Mouse (Mus musculus): Measurements from ENCODE around the gene Gm20388. TPM values are rescaled to one million over a fixed set of nuclear protein-coding genes. Genes with fewer than 3 reads are reported as not detected.

The Gm20388 gene
- polyA plus RNA-seq, 1 experiment, result 0.36 TPM

GRCm38 (mm10) chr8:121119635-121120455 lies 1209.2 kb downstream of the Gm20388 start:
- H3K9me3 ChIP-seq (ENCODE audit: control insufficient read depth, low read length), result peaks cover 23% of the 10 kb centered on the region
- peaks cover 99% of the 10 kb centered on the region for H3K27me3 ChIP-seq (ENCODE audit: control insufficient read depth)
- peaks cover 5% of the 10 kb centered on the region for H3K4me1 ChIP-seq (ENCODE audit: control insufficient read depth)
- no peaks in the 10 kb centered on the region for H3K36me3 ChIP-seq (ENCODE audit: control insufficient read depth)
- no peak overlapping the region for H3K4me3 ChIP-seq (replicated peaks)
- TF ChIP-seq GATA1 (IDR thresholded peaks at IDR 0.05; ENCODE audit: low read length) (no peak), TAL1 (IDR thresholded peaks at IDR 0.05; ENCODE audit: low read length) (no peak)

DNA sequence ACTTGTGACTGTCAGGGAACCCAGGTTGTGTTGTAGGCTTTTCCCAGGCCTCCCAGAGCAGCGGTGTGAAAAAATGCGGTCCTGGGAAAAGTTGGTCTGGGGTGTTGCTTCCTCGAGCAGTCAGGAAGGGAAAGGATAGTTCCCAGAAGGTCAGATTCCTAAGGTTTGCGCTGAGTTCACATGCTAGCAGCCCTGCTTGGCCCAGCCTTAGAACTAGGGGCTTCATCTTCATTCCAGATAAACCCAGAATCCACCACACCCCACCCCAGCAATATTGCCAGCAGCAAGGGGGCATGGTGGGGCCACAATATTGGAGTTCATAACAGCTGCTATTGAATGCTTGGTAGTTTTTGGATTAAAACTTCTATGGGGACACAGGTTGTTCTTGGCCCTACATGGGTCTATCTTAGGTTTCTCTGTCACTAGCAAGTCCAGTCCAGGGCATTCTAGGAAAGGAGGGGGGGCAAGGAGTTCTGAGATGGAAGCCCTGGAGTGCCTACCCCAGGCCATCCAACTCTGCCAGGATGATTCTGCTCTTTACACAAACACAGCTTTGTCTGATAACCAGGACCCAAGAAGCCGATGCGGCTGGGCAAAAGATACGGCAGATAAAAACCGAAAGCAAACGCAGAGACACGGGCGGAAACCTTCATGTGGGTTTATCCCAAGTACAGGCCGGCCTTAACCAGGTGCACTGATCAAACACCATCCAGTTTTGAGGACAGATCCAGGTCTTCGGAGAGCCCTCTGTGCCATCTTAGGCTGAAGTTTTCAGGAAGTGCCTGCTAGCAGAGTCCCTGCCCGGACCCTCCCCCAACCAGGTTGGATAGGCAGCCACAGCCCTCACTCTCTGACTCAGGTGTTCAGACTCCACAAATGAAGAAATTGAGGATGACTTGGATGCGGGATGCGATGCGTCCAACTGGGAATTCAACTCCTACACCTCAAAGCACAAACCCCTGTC lies 1210.1 kb downstream of the Gm20388 start:
- peaks cover 5% of the 10 kb centered on the region for H3K4me1 ChIP-seq (ENCODE audit: control insufficient read depth)
- H3K36me3 ChIP-seq (ENCODE audit: control insufficient read depth), result no peaks in the 10 kb centered on the region
- peaks cover 18% of the 10 kb centered on the region for H3K9me3 ChIP-seq (ENCODE audit: control insufficient read depth, low read length)
- H3K4me3 ChIP-seq (replicated peaks), result no peak overlapping the region
- TF ChIP-seq GATA1 (IDR thresholded peaks at IDR 0.05; ENCODE audit: low read length) (no peak), TAL1 (IDR thresholded peaks at IDR 0.05; ENCODE audit: low read length) (no peak)
- peaks cover 99% of the 10 kb centered on the region for H3K27me3 ChIP-seq (ENCODE audit: control insufficient read depth)

DNA sequence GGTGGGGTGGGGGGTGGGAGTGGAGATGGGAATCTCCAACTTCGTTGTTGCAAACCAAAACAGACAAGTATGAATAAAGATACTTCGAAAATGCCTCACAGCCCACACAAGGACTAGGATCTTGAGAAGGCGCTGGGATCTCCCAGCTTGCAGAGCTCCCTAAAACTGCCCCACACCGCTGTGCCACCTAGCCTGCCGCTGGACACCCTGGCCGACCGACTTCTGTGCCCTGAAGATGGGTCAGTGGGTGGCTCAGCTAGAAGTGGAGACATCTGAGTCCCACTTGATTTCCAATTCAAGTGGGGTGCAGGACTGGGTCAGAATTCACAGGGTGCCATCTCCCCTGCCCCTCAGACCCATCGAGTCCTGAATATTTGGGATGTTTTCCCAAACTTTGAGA lies 1211.1 kb downstream of the Gm20388 start:
- no peaks in the 10 kb centered on the region for H3K36me3 ChIP-seq (ENCODE audit: control insufficient read depth)
- H3K4me1 ChIP-seq (ENCODE audit: control insufficient read depth), result no peaks in the 10 kb centered on the region
- peaks cover 11% of the 10 kb centered on the region for H3K9me3 ChIP-seq (ENCODE audit: control insufficient read depth, low read length)
- TF ChIP-seq TAL1 (IDR thresholded peaks at IDR 0.05; ENCODE audit: low read length), result no peak
- TF ChIP-seq GATA1 (IDR thresholded peaks at IDR 0.05; ENCODE audit: low read length), result no peak
- no peak overlapping the region for H3K4me3 ChIP-seq (replicated peaks)
- peaks cover 99% of the 10 kb centered on the region for H3K27me3 ChIP-seq (ENCODE audit: control insufficient read depth)

DNA sequence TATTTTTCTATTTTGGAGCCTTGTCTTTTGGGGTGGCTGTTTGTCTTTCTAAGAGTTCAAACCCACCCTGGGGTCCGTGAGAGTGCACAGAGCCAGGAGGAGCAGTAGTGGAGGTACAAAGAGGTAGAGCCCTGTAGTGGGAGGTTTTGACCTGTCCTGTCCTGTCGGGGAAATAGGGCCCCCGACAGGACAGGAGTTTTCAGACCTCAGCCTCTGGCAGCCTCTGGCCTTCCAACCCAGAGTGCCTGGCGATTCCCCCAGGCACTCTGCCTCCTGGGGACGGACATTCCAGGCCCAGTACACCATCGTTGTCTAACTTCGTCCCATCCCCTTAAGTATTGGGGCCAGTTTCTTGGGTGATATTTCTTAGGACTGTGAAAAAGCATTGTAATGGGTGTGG lies 1211.7 kb downstream of the Gm20388 start:
- Histone ChIP-seq H3K27me3 (ENCODE audit: control insufficient read depth) (peaks cover 99% of the 10 kb centered on the region), H3K9me3 (ENCODE audit: control insufficient read depth, low read length) (peaks cover 5% of the 10 kb centered on the region; the same call in 1 of the 2 replicates), H3K4me1 (ENCODE audit: control insufficient read depth) (no peaks in the 10 kb centered on the region)

DNA sequence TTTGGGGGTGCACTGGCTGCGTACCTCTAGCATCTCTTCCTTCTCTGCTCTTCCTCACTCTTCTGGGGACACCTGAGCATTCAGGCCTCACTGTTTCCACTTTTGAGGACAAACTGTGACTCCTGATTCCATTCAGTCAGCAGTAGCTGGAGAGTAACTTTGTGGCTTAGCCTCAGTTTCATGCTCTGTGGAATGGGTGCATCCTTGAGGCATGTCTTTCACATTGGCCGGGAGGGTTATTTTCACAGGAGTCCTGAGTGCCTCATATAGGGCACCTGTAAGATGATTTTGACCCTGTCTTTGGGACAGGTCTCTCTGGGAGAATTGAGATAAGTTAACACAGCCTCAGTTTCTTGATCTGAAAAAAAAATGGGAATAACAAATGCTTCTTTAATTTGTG lies 1212.5 kb downstream of the Gm20388 start:
- H3K4me1 ChIP-seq (ENCODE audit: control insufficient read depth), result no peaks in the 10 kb centered on the region
- no peaks in the 10 kb centered on the region for H3K36me3 ChIP-seq (ENCODE audit: control insufficient read depth)
- TF ChIP-seq TAL1 (IDR thresholded peaks at IDR 0.05; ENCODE audit: low read length), result no peak
- no peak for TF ChIP-seq GATA1 (IDR thresholded peaks at IDR 0.05; ENCODE audit: low read length)
- peaks cover 99% of the 10 kb centered on the region for H3K27me3 ChIP-seq (ENCODE audit: control insufficient read depth)
- H3K4me3 ChIP-seq (replicated peaks), result no peak overlapping the region
- H3K9me3 ChIP-seq (ENCODE audit: control insufficient read depth, low read length), result no peaks in the 10 kb centered on the region

More for the DNA sequence above, 1211.7 kb downstream of the Gm20388 start:
- no peak overlapping the region for H3K4me3 ChIP-seq (replicated peaks)
- TF ChIP-seq GATA1 (IDR thresholded peaks at IDR 0.05; ENCODE audit: low read length) (no peak), TAL1 (IDR thresholded peaks at IDR 0.05; ENCODE audit: low read length) (no peak)
- H3K36me3 ChIP-seq (ENCODE audit: control insufficient read depth), result no peaks in the 10 kb centered on the region

- Histone ChIP-seq H3K4me1 (ENCODE audit: control insufficient read depth) (no peaks in the 10 kb centered on the region), H3K36me3 (ENCODE audit: control insufficient read depth) (no peaks in the 10 kb centered on the region), H3K4me3 (replicated peaks) (no peak overlapping the region), H3K27me3 (ENCODE audit: control insufficient read depth) (peaks cover 99% of the 10 kb centered on the region), H3K9me3 (ENCODE audit: control insufficient read depth, low read length) (no peaks in the 10 kb centered on the region)
- TF ChIP-seq GATA1 (IDR thresholded peaks at IDR 0.05; ENCODE audit: low read length) (no peak), TAL1 (IDR thresholded peaks at IDR 0.05; ENCODE audit: low read length) (no peak)
These were observed 1214.1 kb downstream of the Gm20388 start for GRCm38 (mm10) chr8:121124547-121125239.

GRCm38 (mm10) chr8:121125311-121125876 lies 1214.8 kb downstream of the Gm20388 start:
- Histone ChIP-seq H3K36me3 (ENCODE audit: control insufficient read depth) (no peaks in the 10 kb centered on the region), H3K4me1 (ENCODE audit: control insufficient read depth) (no peaks in the 10 kb centered on the region), H3K27me3 (ENCODE audit: control insufficient read depth) (peaks cover 99% of the 10 kb centered on the region), H3K9me3 (ENCODE audit: control insufficient read depth, low read length) (no peaks in the 10 kb centered on the region), H3K4me3 (replicated peaks) (no peak overlapping the region)
- TF ChIP-seq GATA1 (IDR thresholded peaks at IDR 0.05; ENCODE audit: low read length) (no peak), TAL1 (IDR thresholded peaks at IDR 0.05; ENCODE audit: low read length) (no peak)

DNA sequence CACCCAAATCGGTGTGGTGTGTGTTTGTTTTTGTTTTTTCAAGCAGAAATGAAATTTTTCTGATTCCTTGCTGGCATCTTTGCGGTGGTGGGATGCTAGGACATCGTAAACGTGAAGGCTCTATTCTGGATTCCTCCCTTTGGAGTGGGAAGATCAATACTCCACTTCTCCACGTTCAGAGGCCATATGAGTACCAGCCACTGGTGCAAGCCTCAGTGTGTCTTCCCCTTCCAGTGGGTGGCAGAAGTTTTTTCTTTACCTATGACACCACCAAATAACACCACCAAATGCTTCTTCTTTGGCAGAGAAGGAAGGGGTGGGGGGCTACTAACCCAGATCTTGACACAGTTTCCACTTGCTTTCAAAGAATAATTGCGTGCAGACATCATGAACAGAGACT lies 1215.5 kb downstream of the Gm20388 start:
- Histone ChIP-seq H3K4me3 (replicated peaks) (no peak overlapping the region), H3K27me3 (ENCODE audit: control insufficient read depth) (peaks cover 99% of the 10 kb centered on the region), H3K4me1 (ENCODE audit: control insufficient read depth) (no peaks in the 10 kb centered on the region), H3K36me3 (ENCODE audit: control insufficient read depth) (no peaks in the 10 kb centered on the region), H3K9me3 (ENCODE audit: control insufficient read depth, low read length) (no peaks in the 10 kb centered on the region)
- TF ChIP-seq TAL1 (IDR thresholded peaks at IDR 0.05; ENCODE audit: low read length), result no peak
- no peak for TF ChIP-seq GATA1 (IDR thresholded peaks at IDR 0.05; ENCODE audit: low read length)

Data from erythroblast, embryonic 14.5 days (primary cell).